Mouse (Mus musculus) cerebellum, adult 18-20 months (tissue): Measurements from ENCODE around the gene 1700017B05Rik.

Source experiments
- DNase-seq, 2 experiments: peaks; one replicate each; pipeline ENCODE4 v3.0.0; 2021

1700017B05Rik gene

DNA sequence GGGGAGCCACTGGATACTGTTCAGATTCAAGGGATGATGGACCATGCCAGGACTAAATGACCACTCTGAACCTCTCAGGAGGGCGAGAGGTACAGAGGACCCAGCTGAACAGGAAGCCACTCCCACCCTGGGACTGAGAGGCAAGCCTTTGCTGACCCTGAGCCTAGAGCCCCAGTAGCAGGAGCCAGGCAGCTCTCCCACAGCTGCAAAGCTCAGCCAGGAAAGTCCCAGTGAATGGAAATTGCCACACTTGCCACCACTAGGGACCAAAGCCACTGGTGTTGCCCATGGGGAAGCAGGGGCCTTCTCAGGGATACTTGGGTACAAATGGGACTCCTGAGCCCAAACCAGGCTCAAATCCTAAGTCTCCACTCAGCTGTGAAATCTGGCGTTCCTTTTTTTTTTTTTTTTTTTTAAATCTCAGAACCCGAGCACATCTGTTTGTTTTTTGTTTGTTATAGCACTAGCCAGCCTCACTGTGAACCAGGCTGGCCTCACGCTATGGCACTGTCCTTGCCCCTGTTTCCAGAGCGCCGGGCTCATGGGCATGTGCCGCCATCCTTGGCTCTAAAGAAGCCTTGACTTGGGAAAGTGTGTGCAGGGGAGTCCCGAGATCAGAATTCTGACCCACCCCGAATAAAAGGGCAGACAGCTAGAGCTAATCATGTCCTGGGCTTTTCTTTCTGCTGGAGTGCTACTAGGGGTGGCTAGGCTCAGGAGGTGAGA is 9.6 kb upstream of the 1700017B05Rik start:
- no peak for DNase-seq

DNA sequence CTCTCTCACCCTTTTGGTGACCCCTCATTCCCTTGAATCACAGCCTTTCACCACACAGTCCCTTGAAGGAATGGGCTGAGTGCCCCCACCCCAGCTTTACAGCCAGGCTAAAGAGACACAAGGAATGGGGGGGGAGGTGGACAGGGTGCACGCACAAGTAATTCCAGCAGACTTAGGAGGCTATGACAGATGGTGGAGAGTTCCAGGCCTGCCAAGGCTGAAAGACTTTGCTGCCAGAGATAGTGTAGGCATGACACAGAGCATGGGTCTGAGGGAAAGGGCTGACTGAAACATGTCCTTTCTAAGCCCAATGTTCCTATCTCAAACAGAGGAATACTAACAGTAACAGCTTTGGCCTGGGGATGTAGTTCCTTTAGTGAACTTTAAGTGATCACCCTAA is 8.7 kb upstream of the 1700017B05Rik start:
- DNase-seq, result no peak

GRCm38 (mm10) chr9:57270399-57270798 is 8.0 kb upstream of the 1700017B05Rik start:
- no peak for DNase-seq

DNA sequence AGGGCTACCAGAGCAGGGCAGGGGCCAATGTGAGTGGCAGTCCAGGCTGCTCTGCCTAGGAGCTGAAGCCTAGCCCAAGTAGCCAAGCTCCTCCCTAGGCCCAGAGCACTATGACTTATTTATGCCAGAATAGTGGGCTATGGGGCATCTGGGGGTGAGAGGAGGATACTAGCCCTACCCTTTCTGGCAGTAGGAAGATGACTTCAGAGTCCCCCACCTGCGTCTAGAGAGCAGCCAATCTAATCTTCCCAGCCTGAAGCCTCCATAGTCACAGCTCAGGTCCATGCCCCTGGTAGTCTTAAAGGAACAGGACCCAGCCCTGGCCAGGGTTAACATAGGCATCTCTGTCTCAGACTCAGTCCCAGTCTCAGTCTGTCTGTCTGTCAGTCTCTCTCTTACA is 7.0 kb upstream of the 1700017B05Rik start:
- no peak for DNase-seq

GRCm38 (mm10) chr9:57268575-57268974 is 6.2 kb upstream of the 1700017B05Rik start:
- DNase-seq, result no peak

DNA sequence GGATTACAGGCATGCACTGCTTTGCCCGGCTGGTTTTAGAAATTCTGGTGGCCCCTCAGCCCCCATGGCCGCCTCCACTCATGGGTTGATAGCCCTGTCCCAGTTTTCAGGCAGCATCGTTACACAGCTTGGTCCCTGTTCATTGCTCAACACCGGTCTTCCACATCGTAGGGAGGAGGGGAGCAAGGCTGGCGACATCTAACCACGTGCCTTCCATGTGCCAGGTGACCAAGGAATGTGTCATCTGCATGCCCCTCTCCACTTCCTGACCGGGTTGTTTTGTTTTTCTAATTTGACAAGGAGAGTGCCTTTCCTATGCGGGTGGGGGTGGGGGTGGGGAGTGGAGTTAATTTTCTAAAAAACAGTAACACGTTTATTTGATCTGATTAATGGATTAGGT is 5.7 kb upstream of the 1700017B05Rik start:
- DNase-seq, result no peak

DNA sequence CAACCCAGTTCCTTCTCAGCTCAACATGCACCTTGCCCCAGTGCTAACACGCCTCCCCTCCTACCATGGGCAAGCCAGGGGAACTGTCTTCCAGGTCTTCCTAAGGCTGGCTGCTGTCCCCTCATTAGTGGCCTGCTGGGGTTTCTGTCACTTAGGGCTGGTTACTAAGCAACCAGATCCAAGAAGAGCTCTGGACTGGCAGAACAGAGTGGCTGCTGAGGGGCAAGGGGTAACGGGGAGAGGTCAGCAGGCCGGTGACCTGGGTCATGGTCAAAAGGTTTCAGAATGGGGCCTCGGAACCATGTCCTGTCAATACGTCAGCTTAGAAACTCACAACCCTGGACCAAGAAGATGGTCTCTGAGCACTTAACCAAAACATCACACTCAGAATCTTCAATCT is 5.0 kb upstream of the 1700017B05Rik start:
- DNase-seq, result no peak

DNA sequence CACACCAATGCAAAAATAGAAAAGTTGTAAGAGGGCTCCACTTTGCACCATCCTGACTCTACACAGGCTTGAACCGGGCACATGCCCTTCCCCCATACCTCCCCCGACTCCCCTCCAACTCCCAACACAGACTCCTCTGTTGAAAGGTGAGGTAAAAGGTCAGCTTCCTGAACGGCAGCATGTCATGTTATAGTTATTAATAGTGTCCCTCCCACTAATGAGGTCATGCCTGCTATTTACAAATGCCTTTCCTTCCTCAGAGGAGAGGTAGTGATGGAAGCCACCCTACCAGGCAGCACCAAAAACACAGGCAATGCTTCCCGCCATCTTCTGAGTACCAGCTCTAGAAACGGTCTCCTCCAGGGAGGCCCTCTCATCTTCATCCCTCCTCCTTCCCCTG is 2.7 kb upstream of the 1700017B05Rik start:
- DNase-seq, result no peak

DNA sequence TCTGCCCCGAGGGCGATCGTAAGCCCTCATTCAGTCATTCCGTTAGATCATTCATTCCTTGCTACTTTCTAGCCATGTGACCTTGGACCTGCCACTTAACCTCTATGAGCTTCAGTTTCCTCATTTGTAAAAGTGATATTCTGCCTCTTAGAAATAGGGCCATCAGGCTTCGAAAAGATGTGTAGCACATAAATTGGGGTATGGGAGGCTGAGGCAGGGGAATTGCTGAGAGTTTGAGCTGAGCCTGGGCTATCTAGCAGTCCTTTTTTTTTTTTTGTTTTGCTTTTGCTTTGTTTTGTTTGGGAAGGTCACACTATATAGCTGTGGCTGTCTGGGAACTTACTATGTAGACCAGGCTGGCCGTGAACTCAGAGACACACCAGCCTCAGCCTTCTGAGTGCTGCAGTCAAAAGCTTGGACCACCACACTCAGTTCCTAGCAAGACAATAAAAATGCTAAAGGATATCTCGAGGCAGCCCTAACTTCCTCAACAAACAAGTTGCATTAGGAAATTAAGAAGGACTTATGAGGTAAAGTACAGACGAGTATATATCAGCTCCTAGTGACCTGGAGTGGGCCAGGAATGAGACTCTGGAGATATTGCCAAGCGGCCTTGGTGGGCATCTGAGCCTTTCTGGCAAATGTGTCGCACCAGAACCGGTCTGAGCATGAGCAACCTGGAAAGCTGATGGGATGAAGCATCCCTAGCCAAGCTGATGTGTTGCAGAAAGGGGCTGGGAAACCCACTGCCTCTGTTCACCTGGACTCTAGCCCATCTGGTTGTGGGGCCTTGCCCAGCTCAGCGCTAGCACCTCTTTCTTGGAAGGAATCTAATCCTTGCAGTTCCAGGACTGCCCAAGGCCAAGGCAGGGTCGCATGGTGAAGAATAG is 628 bp upstream of the 1700017B05Rik start:
- no peak for DNase-seq

DNA sequence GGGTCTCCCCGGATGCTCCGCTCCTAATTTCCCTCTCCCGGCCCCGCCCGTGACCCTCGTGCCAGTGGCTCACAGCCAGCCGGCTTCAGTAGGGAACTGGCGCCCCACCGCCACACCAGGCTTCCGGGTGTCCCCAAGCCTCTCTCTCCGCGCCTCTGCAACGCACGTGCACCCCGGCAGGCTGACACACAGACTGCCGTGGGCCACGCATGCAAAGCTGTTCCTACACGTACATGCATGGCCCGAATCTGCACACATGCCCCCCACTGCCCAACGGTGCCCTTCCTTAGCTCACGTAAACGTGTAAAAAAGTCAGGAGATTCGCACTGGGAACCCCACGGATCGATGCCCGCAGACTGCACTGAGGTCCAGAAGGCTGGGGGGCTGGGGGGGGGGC is 898 bp downstream of the 1700017B05Rik start:
- DNase-seq, result peak; percentile 32 to 46

GRCm38 (mm10) chr9:57260940-57261339 is 1.5 kb downstream of the 1700017B05Rik start:
- no peak for DNase-seq

GRCm38 (mm10) chr9:57259736-57260135 is 2.7 kb downstream of the 1700017B05Rik start:
- DNase-seq, result peak; percentile 95

- DNase-seq, result no peak
Observed at GRCm38 (mm10) chr9:57257627-57258026, 4.8 kb downstream of the 1700017B05Rik start.

DNA sequence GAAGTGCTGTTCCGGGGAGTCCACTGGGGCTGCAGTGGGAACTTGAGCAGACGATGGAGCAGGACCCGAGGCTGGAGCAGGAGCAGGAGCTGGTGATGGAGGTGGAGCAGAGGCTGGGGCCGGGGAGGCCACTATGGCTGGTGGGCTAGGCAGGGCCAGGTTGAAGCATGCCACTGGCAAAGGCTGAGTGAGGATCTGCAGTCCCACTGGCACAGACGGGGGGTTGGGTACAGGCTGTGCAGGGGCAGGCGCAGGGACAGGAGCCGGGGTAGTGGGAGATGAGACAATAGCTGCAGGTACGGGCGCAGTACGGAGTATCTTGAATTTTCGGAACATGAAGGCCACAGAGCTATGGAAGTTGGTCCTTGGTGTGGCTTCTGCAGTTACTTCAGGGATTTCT is 5.6 kb downstream of the 1700017B05Rik start:
- DNase-seq, result no peak

- no peak for DNase-seq
Observed at GRCm38 (mm10) chr9:57256309-57256708, 6.1 kb downstream of the 1700017B05Rik start.

DNA sequence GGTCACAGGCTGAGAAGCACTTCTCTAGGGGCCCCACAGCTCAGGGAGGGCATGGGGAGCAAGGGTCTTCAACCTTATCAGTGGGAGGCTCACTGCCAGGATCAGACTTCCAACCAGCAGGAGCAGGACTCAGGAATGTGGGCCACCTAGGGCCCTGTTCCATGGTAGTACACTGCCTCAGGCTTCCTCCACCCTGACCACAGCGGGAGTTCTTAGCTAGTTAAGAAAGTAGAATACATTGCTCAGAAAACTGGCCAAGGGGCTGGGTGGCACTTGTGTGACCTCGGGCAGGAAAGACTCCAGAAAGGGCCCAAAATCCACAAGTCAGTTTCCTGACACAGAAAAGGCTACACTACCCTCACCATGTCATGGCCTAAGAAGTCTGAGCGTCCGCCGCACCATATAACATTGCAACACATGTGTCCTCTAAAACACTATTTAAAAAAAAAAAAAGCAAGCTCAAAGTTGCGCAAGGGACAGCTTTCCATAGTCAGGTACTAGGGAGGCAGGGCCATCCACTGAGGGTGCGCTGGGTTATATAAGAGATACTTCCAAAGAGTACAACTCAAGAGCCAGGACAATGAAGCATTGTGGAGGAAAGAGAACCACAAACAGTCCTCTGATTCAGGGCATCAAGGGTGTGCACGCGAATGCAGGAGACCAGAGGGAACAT is 7.5 kb downstream of the 1700017B05Rik start:
- no peak for DNase-seq

GRCm38 (mm10) chr9:57254061-57254460 is 8.4 kb downstream of the 1700017B05Rik start:
- no peak for DNase-seq

DNA sequence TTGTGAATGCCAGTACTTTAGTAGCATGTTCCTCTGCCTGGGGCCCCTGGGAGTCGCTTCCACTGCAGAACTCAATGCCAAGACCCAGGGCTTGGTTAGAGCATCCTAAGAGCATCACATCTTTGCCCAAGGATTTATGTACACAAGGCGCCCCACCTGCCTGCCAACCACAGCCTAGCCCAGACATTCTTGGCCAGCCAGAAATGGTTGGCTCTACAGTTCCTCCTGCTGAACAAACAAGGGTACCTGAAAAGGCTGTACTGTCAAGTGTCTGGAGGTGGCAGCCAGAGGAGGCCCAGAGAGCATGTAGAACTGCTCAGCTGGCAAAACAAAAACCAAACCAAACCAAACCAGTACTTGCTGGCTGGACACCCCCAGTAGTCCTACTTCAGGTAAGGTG is 11.3 kb downstream of the 1700017B05Rik start:
- no peak for DNase-seq

DNA sequence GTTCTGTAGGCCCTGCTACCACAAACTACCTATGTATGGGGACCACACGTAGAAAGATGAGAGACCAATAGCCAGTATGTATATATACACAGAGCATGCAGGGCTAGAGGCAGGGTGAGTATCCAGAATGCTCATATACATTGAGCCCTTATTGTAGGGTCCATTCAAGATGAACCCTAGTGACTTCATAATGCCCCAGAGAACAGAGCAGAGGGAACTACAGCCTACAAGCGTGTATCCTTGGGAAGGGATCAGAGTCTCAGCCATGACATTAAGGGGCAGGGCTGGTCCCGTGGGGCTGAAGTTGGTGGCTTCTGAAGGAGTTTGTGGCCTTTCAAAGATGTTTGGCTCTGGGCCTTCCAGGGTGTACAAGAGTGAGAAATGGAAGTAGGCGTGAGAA is 12.4 kb downstream of the 1700017B05Rik start:
- DNase-seq, result no peak

GRCm38 (mm10) chr9:57248030-57248942 is 14.1 kb downstream of the 1700017B05Rik start:
- no peak for DNase-seq

DNA sequence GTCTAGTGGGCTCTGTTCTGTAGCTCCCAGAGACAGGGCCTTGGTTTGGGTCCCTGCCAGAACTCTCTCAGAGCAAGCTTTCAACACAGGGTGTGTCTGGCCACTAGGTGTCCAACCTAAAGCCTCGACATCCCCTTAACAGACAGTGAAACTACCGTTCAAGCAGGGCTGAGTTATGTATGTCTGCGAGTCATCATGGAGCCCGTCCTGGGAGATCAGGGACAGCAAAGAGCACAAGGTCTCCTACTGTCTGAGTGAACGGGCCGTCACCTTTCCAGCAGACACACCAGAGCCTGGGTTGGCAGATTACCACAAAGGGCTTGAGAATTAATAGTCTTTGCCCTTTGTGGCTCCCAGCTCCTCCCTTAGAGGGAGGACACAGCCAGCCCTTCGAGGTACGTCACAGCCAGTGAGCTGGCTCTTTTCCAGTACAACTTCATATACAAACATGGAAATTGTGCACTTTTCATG is 15.2 kb downstream of the 1700017B05Rik start:
- no peak for DNase-seq

- DNase-seq, result no peak
Observed at GRCm38 (mm10) chr9:57246482-57246881, 15.9 kb downstream of the 1700017B05Rik start.
